ENCODE assay signal across 25 mouse cellular contexts in genomic region chr6:120095501-120095900, GRCm38 (mm10). TPM values are rescaled to one million over a fixed set of nuclear protein-coding genes. Genes with fewer than 3 reads are reported as not detected.
"Had no signal": no experiment of that assay in that cellular context is flagged by ENCODE, and none has a peak within 500 bp of the region (broad histone marks: within the 10 kb centered on the region; RNA-seq: fewer than 3 reads in every experiment).

No protein-coding gene starts in this region.

- H3K9ac ChIP-seq: liver, embryonic 13.5 days; lung, embryonic 14.5 days; midbrain, embryonic 13.5 days; neural tube, embryonic 13.5 days; stomach, embryonic 15.5 days had no signal

- H3K9me3 ChIP-seq: liver, embryonic 13.5 days; megakaryocyte, embryonic 14.5 days; midbrain, embryonic 10.5 days; midbrain, embryonic 13.5 days; neural tube, embryonic 13.5 days; stomach, embryonic 15.5 days had no signal

- H3K27ac ChIP-seq: kidney, postnatal 0 days; layer of hippocampus, adult 2 months; liver, embryonic 13.5 days; midbrain, embryonic 10.5 days; midbrain, embryonic 13.5 days; neural tube, embryonic 13.5 days; stomach, embryonic 15.5 days had no signal

- DNase-seq: kidney, adult 18-20 months; kidney, postnatal 25 days; layer of hippocampus, adult 9-11 months; liver, embryonic 13.5 days; lung, embryonic 14.5 days; lung, postnatal 10 days; lung, postnatal 36 days; right cerebral cortex, adult 18-20 months; right cerebral cortex, postnatal 14 days; right cerebral cortex, postnatal 4 days; thymus, postnatal 25 days had no signal

- H3K36me3 ChIP-seq: liver, embryonic 13.5 days; midbrain, embryonic 10.5 days; midbrain, embryonic 13.5 days; neural tube, embryonic 13.5 days; stomach, embryonic 15.5 days had no signal

- H3K4me3 ChIP-seq: layer of hippocampus, adult 2 months; liver, embryonic 13.5 days; megakaryocyte, embryonic 14.5 days; midbrain, embryonic 10.5 days; midbrain, embryonic 13.5 days; myocyte; neural tube, embryonic 13.5 days; stomach, embryonic 15.5 days had no signal

- H3K4me2 ChIP-seq: liver, embryonic 13.5 days; lung, embryonic 14.5 days; midbrain, embryonic 13.5 days; neural tube, embryonic 13.5 days; stomach, embryonic 15.5 days had no signal

- H3K4me1 ChIP-seq: liver, embryonic 13.5 days; midbrain, embryonic 13.5 days; neural tube, embryonic 13.5 days; stomach, embryonic 15.5 days had no signal

- ATAC-seq: intestine, embryonic 16.5 days; midbrain, embryonic 13.5 days; midbrain, embryonic 16.5 days had no signal

- H3K27me3 ChIP-seq: liver, embryonic 13.5 days; megakaryocyte, embryonic 14.5 days; midbrain, embryonic 13.5 days; neural tube, embryonic 13.5 days; stomach, embryonic 15.5 days had no signal

RNA-seq across cellular contexts. Expression of gene Ninj2, which starts 2.4 kb away (rescaled TPM):
- total RNA-seq: liver, adult 2 months had no signal
- polyA plus RNA-seq: kidney, embryonic 14.5 days; kidney, postnatal 0 days; large intestine, adult 2 months; limb, embryonic 11.5 days; liver, adult 2 months; liver, embryonic 13.5 days; midbrain, embryonic 10.5 days; midbrain, embryonic 13.5 days; midbrain, embryonic 16.5 days; neural tube, embryonic 13.5 days; stomach, embryonic 15.5 days had no signal
